Mouse (Mus musculus): ENCODE data around the gene Tmem248.

Tmem248 gene

GRCm38 (mm10) chr5:130257303-130257702, 40.4 kb downstream of the Tmem248 start:
- no peak for DNase-seq (ENCODE audit: low spot score)

- DNase-seq (ENCODE audit: low spot score): no peak
Measured at GRCm38 (mm10) chr5:130263454-130263853, 46.6 kb downstream of the Tmem248 start.

DNA sequence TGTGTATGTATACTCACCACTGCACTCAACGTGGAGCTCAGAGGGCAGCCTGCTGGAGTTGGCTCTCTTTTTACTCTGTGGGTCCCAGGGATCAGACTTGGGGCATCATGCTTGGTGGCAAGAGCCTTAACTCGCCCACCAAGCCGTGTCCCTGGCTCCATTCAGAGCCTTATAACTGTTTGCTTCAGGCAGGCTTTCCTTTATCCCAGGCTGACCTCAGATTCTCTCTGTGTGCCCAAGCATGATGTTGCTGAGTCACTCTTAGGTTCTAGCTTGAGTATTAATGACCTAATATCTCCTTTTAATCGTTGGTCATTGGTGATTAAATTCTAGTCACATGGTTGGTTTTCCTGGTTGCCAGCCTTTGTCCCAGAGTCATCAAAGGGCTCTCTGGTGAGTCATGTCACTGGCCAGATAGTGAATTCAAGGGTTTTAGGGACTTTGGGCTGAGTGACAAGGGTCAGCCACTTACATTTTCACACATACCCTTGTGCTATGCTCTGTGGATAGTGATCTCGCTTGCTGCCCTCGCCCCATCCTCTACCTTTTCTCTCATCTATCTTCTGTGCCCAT, 47.6 kb downstream of the Tmem248 start:
- no peak for DNase-seq (ENCODE audit: low spot score)

DNA sequence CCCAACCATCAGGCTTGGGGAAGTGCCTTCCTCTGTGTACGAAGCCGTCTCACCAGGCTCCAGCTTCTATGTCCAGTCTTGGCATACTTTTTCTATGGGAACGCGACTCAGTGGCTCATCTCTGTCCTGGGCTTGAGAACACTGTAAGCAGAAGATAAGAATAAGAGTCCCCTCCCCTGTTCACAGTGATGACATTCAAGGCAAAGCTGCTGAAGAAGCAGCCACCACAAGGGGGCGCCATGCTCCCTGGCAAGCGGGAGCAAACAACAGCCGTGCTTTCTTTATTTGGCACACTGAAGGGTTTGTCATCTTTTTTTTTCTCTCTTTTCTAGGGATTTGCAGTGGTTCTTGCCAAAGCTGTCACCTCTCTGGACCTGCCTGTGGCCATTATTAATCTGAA, 49.8 kb downstream of the Tmem248 start:
- DNase-seq (ENCODE audit: low spot score): no peak

- DNase-seq (ENCODE audit: low spot score): no peak
Measured at GRCm38 (mm10) chr5:130267316-130267715, 50.4 kb downstream of the Tmem248 start.

GRCm38 (mm10) chr5:130268976-130269375, 52.1 kb downstream of the Tmem248 start:
- DNase-seq (ENCODE audit: low spot score): no peak

GRCm38 (mm10) chr5:130272344-130272743, 55.5 kb downstream of the Tmem248 start:
- DNase-seq (ENCODE audit: low spot score): no peak

GRCm38 (mm10) chr5:130273046-130273445, 56.2 kb downstream of the Tmem248 start:
- no peak for DNase-seq (ENCODE audit: low spot score)

GRCm38 (mm10) chr5:130275509-130275908, 58.6 kb downstream of the Tmem248 start:
- DNase-seq (ENCODE audit: low spot score): no peak

- no peak for DNase-seq (ENCODE audit: low spot score)
Measured at GRCm38 (mm10) chr5:130278011-130278472, 61.2 kb downstream of the Tmem248 start.

GRCm38 (mm10) chr5:130283079-130283732, 66.3 kb downstream of the Tmem248 start:
- DNase-seq (ENCODE audit: low spot score): no peak

- no peak for DNase-seq (ENCODE audit: low spot score)
Measured at GRCm38 (mm10) chr5:130288106-130288505, 71.2 kb downstream of the Tmem248 start.

GRCm38 (mm10) chr5:130290242-130290641, 73.4 kb downstream of the Tmem248 start:
- no peak for DNase-seq (ENCODE audit: low spot score)

DNA sequence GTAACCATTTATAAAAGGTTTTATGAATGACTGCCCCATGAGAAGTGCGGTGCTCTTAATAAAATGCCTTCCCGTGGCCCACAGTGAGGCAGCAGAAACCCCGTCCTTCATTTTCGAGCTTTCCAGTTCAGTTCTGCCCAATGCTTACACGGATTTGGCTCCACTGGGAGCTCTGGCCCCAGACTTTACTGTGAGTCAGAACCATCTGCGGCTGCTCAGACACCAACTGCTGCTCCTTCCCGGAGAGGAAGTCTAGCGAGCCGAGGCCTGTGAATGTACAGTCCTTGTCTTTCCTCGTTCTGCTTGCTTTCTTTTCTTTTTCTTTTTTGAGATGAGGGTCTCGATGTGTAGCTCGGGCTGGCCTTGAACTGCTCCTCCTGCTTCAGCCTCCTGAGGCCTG, 73.9 kb downstream of the Tmem248 start:
- DNase-seq (ENCODE audit: low spot score): no peak

DNA sequence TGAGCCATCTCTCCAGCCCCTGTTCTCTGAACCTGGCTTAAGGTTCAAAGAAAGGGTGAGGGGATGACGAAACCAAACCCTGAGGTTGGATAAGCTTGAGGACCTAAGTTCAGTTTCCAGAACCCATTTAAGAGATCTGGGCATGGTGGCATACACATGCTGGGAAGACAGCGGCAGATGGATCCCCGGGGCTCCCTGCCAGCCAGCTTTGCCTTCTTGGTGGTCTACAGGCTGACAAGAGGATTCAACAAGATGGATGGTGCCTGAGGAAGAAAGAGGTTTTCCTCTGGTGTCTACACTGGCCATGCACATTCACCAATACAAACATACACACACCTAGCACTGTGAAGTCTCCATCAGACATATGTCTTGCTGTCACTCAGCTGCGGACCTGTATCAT, 76.1 kb downstream of the Tmem248 start:
- DNase-seq (ENCODE audit: low spot score): no peak

All from ovary, postnatal 10 days (tissue).